Mouse (Mus musculus) midbrain, embryonic 16.5 days (tissue): Measurements from ENCODE around the gene Bloc1s6. TPM values are rescaled to one million over a fixed set of nuclear protein-coding genes. Genes with fewer than 3 reads are reported as not detected.

Experiments used
- ATAC-seq: fragments of 200-750 bp; cut with Nextera tagmentation; 2 replicates; pipeline ENCODE4 v1.8.0; 2017; ENCODE audit warnings: moderate TSS enrichment
- H3K27ac ChIP-seq: fragments of 300-500 bp; sonication (generic); 2 replicates; pipeline ENCODE4 v1.5.1; 2014; ENCODE audit warnings: mild to moderate bottlenecking, low read length, mixed read lengths
- H3K27me3 ChIP-seq: fragments of 300-500 bp; sonication (generic); 2 replicates; pipeline ENCODE4 v1.6.1; 2014; ENCODE audit warnings: low read depth, low read length, mixed read lengths; ENCODE audit not compliant: control insufficient read depth, insufficient read depth
- H3K36me3 ChIP-seq: fragments of 300-500 bp; sonication (generic); 2 replicates; pipeline ENCODE4 v1.6.1; 2014; ENCODE audit warnings: mild to moderate bottlenecking, low read length, moderate library complexity, mixed read lengths; ENCODE audit not compliant: control insufficient read depth, insufficient read depth
- H3K4me1 ChIP-seq: fragments of 300-500 bp; sonication (generic); 2 replicates; pipeline ENCODE4 v1.6.1; 2014; ENCODE audit warnings: mild to moderate bottlenecking, low read length, mixed read lengths; ENCODE audit not compliant: control insufficient read depth, insufficient read depth
- H3K4me2 ChIP-seq: fragments of 300-500 bp; sonication (generic); 2 replicates; pipeline ENCODE4 v1.6.1; 2014; ENCODE audit warnings: mild to moderate bottlenecking, low read length, mixed read lengths
- H3K4me3 ChIP-seq: fragments of 300-500 bp; sonication (generic); 2 replicates; pipeline ENCODE4 v1.5.1; 2014; ENCODE audit warnings: low read depth, mild to moderate bottlenecking, low read length, moderate library complexity, mixed read lengths
- H3K9ac ChIP-seq: fragments of 300-500 bp; sonication (generic); 2 replicates; pipeline ENCODE4 v1.6.1; 2014; ENCODE audit warnings: low read depth, low read length, mixed read lengths
- H3K9me3 ChIP-seq: fragments of 300-500 bp; sonication (generic); replicated peaks from 2 replicates; pipeline ENCODE4 v1.6.1; 2014; ENCODE audit warnings: mild to moderate bottlenecking, low read length, mixed read lengths; ENCODE audit not compliant: control insufficient read depth, poor library complexity, severe bottlenecking
- WGBS: fragments of 180-500 bp; shearing (Covaris S2); extraction: QIAGEN DNeasy Blood & Tissue Kit; methylation state at CpG from one replicate; pipeline ENCODE4 v1.1.7; 2014; 5-methylcytosine and 5-hydroxymethylcytosine counted together
- polyA plus RNA-seq: library from polyadenylated mRNA; unstranded; fragments of >200 nt; fragmentation: Nextera tagmentation; extraction: Ambion mirVana; gene quantifications from 2 replicates; pipeline ENCODE4 v1.2.1, GENCODE M21; 2015

The Bloc1s6 gene
- polyA plus RNA-seq, 1 experiment from 2014 or later, result 114 TPM

DNA sequence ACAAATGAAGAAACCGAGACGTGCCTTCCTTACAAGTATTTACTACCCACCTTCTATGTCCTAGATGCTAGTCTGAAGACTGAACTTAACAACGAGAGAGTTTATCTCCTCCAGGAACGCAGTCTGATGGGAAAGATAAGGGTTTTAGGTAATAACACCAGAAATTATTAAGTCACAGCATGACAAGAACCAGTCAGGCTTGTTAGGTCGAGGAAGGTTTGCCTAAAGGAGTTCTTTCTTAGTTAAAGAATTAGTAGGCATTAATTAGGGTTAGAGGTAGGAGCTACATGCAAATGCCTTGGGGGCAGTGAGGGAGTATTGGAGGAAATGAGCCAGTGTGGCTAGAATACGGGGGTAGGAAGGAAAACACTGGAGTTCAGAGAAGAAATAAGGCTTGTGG, 51.4 kb downstream of the Bloc1s6 start:
- no peaks in the 10 kb centered on the region for H3K4me1 ChIP-seq
- no peak overlapping the region for H3K9ac ChIP-seq
- 71% methylated on average over 6 of the region's 6 CpGs for WGBS
- no peaks in the 10 kb centered on the region for H3K9me3 ChIP-seq
- no peaks in the 10 kb centered on the region for H3K27me3 ChIP-seq
- ATAC-seq, result no peak
- no peak overlapping the region for H3K4me2 ChIP-seq
- H3K36me3 ChIP-seq, result no peaks in the 10 kb centered on the region
- no peak overlapping the region for H3K4me3 ChIP-seq
- no peak overlapping the region for H3K27ac ChIP-seq

Other genes starting within 250 kb of the Bloc1s6 start
- 45.2 and 56.3 TPM in 2 replicates for gene Gatm, start 127.2 kb upstream of the Bloc1s6 start, polyA plus RNA-seq
- 0.30 TPM in 1 of 2 replicates, not detected in the other for gene AA467197, start 101.5 kb upstream of the Bloc1s6 start, polyA plus RNA-seq
- 5.8 and 6.5 TPM in 2 replicates for gene Slc30a4, start 35.8 kb upstream of the Bloc1s6 start, polyA plus RNA-seq
- 2.4 and 3.1 TPM in 2 replicates for gene Sqor, start 26.7 kb downstream of the Bloc1s6 start, polyA plus RNA-seq